Mouse (Mus musculus): ENCODE results near the gene Meis2. TPM values are rescaled to one million over a fixed set of nuclear protein-coding genes. Genes with fewer than 3 reads are reported as not detected.

Meis2 gene
- polyA plus RNA-seq, 1 experiment = not detected

GRCm38 (mm10) chr2:115962728-115963127 is 102.9 kb downstream of the Meis2 start:
- no peak for TF ChIP-seq GATA1 (IDR thresholded peaks at IDR 0.05; ENCODE audit: low read length)

- no peak for TF ChIP-seq GATA1 (IDR thresholded peaks at IDR 0.05; ENCODE audit: low read length)
These were observed 103.5 kb downstream of the Meis2 start for GRCm38 (mm10) chr2:115962113-115962512.

GRCm38 (mm10) chr2:115960615-115961014 is 105.0 kb downstream of the Meis2 start:
- no peak for TF ChIP-seq GATA1 (IDR thresholded peaks at IDR 0.05; ENCODE audit: low read length)

- TF ChIP-seq GATA1 (IDR thresholded peaks at IDR 0.05; ENCODE audit: low read length) = no peak
These were observed 108.9 kb downstream of the Meis2 start for GRCm38 (mm10) chr2:115956786-115957185.

- TF ChIP-seq GATA1 (IDR thresholded peaks at IDR 0.05; ENCODE audit: low read length) = no peak
These were observed 115.0 kb downstream of the Meis2 start for GRCm38 (mm10) chr2:115950645-115951044.

- no peak for TF ChIP-seq GATA1 (IDR thresholded peaks at IDR 0.05; ENCODE audit: low read length)
These were observed 116.8 kb downstream of the Meis2 start for GRCm38 (mm10) chr2:115948630-115949426.

GRCm38 (mm10) chr2:115947714-115948226 is 117.9 kb downstream of the Meis2 start:
- TF ChIP-seq GATA1 (IDR thresholded peaks at IDR 0.05; ENCODE audit: low read length) = no peak

GRCm38 (mm10) chr2:115943044-115943443 is 122.6 kb downstream of the Meis2 start:
- no peak for TF ChIP-seq GATA1 (IDR thresholded peaks at IDR 0.05; ENCODE audit: low read length)

- no peak for TF ChIP-seq GATA1 (IDR thresholded peaks at IDR 0.05; ENCODE audit: low read length)
These were observed 125.8 kb downstream of the Meis2 start for GRCm38 (mm10) chr2:115939849-115940248.

GRCm38 (mm10) chr2:115938926-115939563 is 126.6 kb downstream of the Meis2 start:
- TF ChIP-seq GATA1 (IDR thresholded peaks at IDR 0.05; ENCODE audit: low read length) = no peak

- TF ChIP-seq GATA1 (IDR thresholded peaks at IDR 0.05; ENCODE audit: low read length) = no peak
These were observed 127.3 kb downstream of the Meis2 start for GRCm38 (mm10) chr2:115938296-115938695.

- TF ChIP-seq GATA1 (IDR thresholded peaks at IDR 0.05; ENCODE audit: low read length) = no peak
These were observed 127.7 kb downstream of the Meis2 start for GRCm38 (mm10) chr2:115937896-115938295.

- TF ChIP-seq GATA1 (IDR thresholded peaks at IDR 0.05; ENCODE audit: low read length) = no peak
These were observed 128.9 kb downstream of the Meis2 start for GRCm38 (mm10) chr2:115936786-115937185.

GRCm38 (mm10) chr2:115934299-115934698 is 131.3 kb downstream of the Meis2 start:
- TF ChIP-seq GATA1 (IDR thresholded peaks at IDR 0.05; ENCODE audit: low read length) = no peak

- no peak for TF ChIP-seq GATA1 (IDR thresholded peaks at IDR 0.05; ENCODE audit: low read length)
These were observed 132.4 kb downstream of the Meis2 start for GRCm38 (mm10) chr2:115933259-115933658.

- TF ChIP-seq GATA1 (IDR thresholded peaks at IDR 0.05; ENCODE audit: low read length) = no peak
These were observed 139.9 kb downstream of the Meis2 start for GRCm38 (mm10) chr2:115925744-115926143.

GRCm38 (mm10) chr2:115924472-115924871 is 141.2 kb downstream of the Meis2 start:
- TF ChIP-seq GATA1 (IDR thresholded peaks at IDR 0.05; ENCODE audit: low read length) = no peak

Data from G1E-ER4 (cell line).